Mouse (Mus musculus): ENCODE results near the gene Olfr281. TPM values are rescaled to one million over a fixed set of nuclear protein-coding genes. Genes with fewer than 3 reads are reported as not detected.
"Not testable (repeated sequence)": the region's sequence is repeated elsewhere in the genome, so short reads cannot be mapped to it uniquely, and the experiment has no call there.

Gene Olfr281
- polyA plus RNA-seq, 1 experiment from 2014 or later, result not detected

DNA sequence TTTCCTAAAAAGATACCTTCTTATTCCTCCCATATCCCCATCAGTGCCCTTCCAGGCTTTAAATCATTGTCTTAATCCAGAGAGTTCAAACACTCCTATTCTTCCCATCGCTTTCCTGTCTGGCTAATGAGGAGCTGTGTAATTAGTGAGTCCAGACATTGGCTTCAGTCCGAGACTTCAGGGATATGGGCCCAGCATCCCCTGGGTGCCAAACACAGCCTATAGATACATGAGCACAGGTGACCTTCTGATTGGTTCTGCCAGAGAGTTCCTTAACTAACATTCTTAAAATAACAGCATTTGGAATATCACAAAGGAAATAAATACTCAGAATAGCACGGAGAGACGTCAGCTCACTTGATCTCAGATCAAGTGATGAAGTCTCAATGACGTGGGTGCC, 21.5 kb upstream of the Olfr281 start, which contains the start of gene Olfr282:
Gene Olfr282 (plus strand): TSS at position 301 of the 400 bp plus-strand sequence.
- H3K27ac ChIP-seq (replicated peaks); H3K9ac ChIP-seq; ATAC-seq (ENCODE audit: insufficient read depth); H3K4me2 ChIP-seq; H3K4me3 ChIP-seq (replicated peaks); H3K36me3 ChIP-seq (replicated peaks); H3K9me3 ChIP-seq (replicated peaks); H3K4me1 ChIP-seq (replicated peaks); H3K27me3 ChIP-seq: not testable (repeated sequence)
- 63% methylated on average over 5 of the region's 5 CpGs for WGBS (ENCODE audit: insufficient replicate concordance)

- no peaks in the 10 kb centered on the region for H3K36me3 ChIP-seq (replicated peaks)
- no peaks in the 10 kb centered on the region for H3K9me3 ChIP-seq (replicated peaks)
- H3K27me3 ChIP-seq, result no peaks in the 10 kb centered on the region
- no peak overlapping the region for H3K27ac ChIP-seq (replicated peaks)
- ATAC-seq (ENCODE audit: insufficient read depth), result no peak
- no peak overlapping the region for H3K9ac ChIP-seq
- no peak overlapping the region for H3K4me3 ChIP-seq (replicated peaks)
- 61% methylated on average over 3 of the region's 3 CpGs for WGBS (ENCODE audit: insufficient replicate concordance)
- H3K4me2 ChIP-seq, result no peak overlapping the region
- no peaks in the 10 kb centered on the region for H3K4me1 ChIP-seq (replicated peaks)
Observed at GRCm38 (mm10) chr15:98444561-98444960, 7.8 kb upstream of the Olfr281 start.

DNA sequence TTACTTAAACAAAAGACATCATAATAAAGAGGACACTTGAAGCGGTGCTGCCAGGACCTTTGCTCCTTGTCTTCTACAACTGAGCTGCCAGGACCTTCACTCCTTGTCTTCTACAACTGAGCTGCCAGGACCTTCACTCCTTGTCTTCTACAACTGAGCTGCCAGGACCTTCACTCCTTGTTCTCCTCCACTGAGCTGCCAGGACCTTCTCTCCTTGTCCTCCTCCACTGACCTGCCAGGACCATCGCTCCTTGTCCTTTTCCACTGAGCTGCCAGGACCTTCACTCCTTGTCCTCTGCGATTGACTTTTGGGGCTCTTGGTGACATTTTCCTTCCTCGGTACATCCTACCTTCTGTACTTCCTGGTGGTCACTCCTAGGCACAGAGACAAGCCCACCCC, 3.9 kb upstream of the Olfr281 start:
- Histone ChIP-seq H3K4me3 (replicated peaks) (no peak overlapping the region), H3K27me3 (no peaks in the 10 kb centered on the region), H3K36me3 (replicated peaks) (no peaks in the 10 kb centered on the region), H3K9me3 (replicated peaks) (no peaks in the 10 kb centered on the region), H3K4me2 (no peak overlapping the region), H3K4me1 (replicated peaks) (no peaks in the 10 kb centered on the region), H3K27ac (replicated peaks) (no peak overlapping the region), H3K9ac (no peak overlapping the region)
- 56% methylated on average over 4 of the region's 4 CpGs for WGBS (ENCODE audit: insufficient replicate concordance)
- ATAC-seq (ENCODE audit: insufficient read depth), result no peak

GRCm38 (mm10) chr15:98469596-98469995, 17.2 kb downstream of the Olfr281 start, which contains the start of gene OR5BS1P:
Gene OR5BS1P (plus strand): TSS chr15:98469896.
- Histone ChIP-seq H3K4me3 (replicated peaks) (no peak within 1 kb of the TSS), H3K9ac (no peak within 1 kb of the TSS), H3K4me1 (replicated peaks) (no peaks in the 10 kb centered on the region), H3K36me3 (replicated peaks) (no peaks in the 10 kb centered on the region), H3K9me3 (replicated peaks) (no peaks in the 10 kb centered on the region), H3K4me2 (no peak within 1 kb of the TSS), H3K27me3 (no peaks in the 10 kb centered on the region), H3K27ac (replicated peaks) (no peak within 1 kb of the TSS)
- ATAC-seq (ENCODE audit: insufficient read depth), result no peak
- WGBS (ENCODE audit: insufficient replicate concordance), result 64% methylated on average over 4 of the region's 4 CpGs

DNA sequence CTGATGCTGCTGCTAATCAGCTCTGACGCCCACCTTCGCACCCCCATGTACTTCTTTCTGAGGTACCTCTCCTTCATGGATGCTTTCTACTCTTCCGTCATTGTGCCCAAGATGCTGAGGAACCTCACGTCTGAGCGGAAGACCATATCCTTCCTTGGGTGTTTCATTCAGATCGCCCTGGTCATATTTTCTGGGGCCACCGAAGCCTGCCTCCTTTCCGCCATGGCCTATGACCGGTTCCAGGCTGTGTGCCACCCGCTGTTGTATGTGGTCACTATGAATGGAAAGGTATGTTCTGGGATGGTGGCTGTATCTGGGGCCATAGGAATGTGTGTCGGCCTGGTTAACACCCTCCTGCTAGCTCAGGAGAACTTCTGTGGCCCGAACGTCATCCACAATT, 19.2 kb downstream of the Olfr281 start:
- H3K4me1 ChIP-seq (replicated peaks), result no peaks in the 10 kb centered on the region
- H3K9me3 ChIP-seq (replicated peaks), result no peaks in the 10 kb centered on the region
- no peaks in the 10 kb centered on the region for H3K36me3 ChIP-seq (replicated peaks)
- WGBS (ENCODE audit: insufficient replicate concordance), result 76% methylated on average over 13 of the region's 13 CpGs
- H3K4me3 ChIP-seq (replicated peaks), result no peak overlapping the region
- no peak overlapping the region for H3K9ac ChIP-seq
- no peak for ATAC-seq (ENCODE audit: insufficient read depth)
- H3K27ac ChIP-seq (replicated peaks), result no peak overlapping the region
- H3K27me3 ChIP-seq, result no peaks in the 10 kb centered on the region
- no peak overlapping the region for H3K4me2 ChIP-seq

DNA sequence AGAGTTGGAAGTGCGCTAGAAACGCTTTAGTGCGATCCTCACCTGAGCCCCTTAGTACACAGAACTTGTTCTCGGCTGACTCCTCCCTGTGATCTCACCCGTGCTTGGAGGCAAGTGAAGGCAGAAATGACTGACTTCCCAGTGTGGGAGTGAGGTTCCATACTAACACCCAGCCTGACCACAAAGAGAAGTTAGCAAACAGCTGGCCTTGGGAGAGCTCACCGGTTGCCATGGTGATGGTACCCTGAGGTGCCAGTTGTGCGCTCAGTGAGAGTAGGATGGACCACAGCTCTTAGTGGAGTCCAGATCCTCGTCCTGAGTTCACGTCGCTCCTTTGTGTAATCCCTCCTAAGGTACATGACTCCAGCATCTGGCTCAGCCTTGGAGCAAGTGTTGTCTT, 22.6 kb downstream of the Olfr281 start:
- Histone ChIP-seq H3K36me3 (replicated peaks) (no peaks in the 10 kb centered on the region), H3K4me1 (replicated peaks) (no peaks in the 10 kb centered on the region), H3K4me2 (no peak overlapping the region), H3K27me3 (no peaks in the 10 kb centered on the region), H3K4me3 (replicated peaks) (no peak overlapping the region), H3K27ac (replicated peaks) (no peak overlapping the region), H3K9me3 (replicated peaks) (no peaks in the 10 kb centered on the region), H3K9ac (no peak overlapping the region)
- ATAC-seq (ENCODE audit: insufficient read depth), result no peak
- WGBS (ENCODE audit: insufficient replicate concordance), result 67% methylated on average over 10 of the region's 10 CpGs

DNA sequence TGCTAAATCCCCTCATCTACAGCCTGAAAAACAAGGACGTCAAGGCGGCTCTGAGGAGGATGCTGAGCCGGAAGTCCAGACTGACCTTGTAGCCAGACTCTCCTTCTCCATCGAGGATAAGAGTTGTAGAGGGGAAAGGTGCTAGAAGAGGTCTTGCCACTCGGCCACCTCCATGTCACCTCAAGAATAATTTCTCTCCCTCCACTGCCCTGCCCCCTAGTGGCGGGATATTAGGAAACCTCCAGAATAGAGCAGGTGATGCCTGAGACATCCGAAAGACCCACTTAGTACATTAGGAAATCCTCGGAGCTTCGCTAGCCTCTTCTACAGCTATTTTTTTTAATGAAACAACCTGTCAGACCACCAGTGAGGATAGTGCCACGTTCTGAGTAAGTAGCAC, 23.0 kb downstream of the Olfr281 start:
- no peaks in the 10 kb centered on the region for H3K27me3 ChIP-seq
- WGBS (ENCODE audit: insufficient replicate concordance), result 41% methylated on average over 10 of the region's 10 CpGs
- H3K4me2 ChIP-seq, result no peak overlapping the region
- H3K9me3 ChIP-seq (replicated peaks), result no peaks in the 10 kb centered on the region
- no peaks in the 10 kb centered on the region for H3K4me1 ChIP-seq (replicated peaks)
- no peaks in the 10 kb centered on the region for H3K36me3 ChIP-seq (replicated peaks)
- H3K4me3 ChIP-seq (replicated peaks), result no peak overlapping the region
- no peak for ATAC-seq (ENCODE audit: insufficient read depth)
- H3K9ac ChIP-seq, result no peak overlapping the region
- H3K27ac ChIP-seq (replicated peaks), result no peak overlapping the region

DNA sequence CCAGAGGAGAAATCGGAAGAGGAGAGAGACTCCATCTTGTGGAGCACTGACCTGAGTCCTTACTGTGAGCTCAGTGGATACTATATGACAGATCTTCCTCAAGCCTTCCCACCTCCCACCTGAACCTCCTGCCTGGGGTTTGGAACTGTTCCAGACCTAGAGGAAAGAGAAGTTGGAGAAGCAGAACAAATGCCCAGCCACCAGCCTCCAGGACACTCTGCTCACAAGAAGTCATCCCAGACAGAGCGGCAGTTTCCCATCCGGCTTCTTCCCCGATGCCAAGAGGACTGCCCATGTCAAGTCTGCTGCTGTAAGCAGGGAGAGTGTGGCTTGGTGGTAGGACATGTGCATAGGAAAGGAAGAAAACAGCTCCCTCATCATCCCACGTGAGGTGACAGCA, 23.9 kb downstream of the Olfr281 start:
- H3K27me3 ChIP-seq, result no peaks in the 10 kb centered on the region
- WGBS (ENCODE audit: insufficient replicate concordance), result 68% methylated on average over 5 of the region's 5 CpGs

DNA sequence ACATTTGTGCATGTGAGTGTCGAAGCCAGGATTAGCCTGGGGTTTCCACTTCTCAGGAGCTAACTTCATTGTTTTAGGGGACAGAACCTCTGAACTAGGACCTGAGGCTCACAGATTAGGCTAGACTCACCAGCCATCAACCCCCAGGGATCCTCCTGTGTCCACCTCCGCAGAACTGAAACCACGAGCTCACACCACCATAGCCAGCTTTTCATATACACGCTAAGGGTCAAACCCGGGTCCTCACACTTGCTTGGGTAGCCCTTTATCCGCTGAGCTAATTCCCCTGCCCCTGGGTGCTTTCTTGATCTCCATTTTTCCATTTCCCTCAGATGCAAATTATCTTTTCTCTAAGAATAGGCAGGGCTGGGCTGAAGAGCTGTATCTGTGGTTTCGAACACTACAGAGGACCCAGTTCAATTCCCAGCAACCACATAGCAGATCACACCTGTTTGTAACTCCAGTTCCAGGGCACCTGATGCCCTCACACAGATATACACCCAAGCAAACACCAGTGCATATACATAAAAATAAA, 27.2 kb downstream of the Olfr281 start:
- Histone ChIP-seq H3K9ac (no peak overlapping the region), H3K9me3 (replicated peaks) (no peaks in the 10 kb centered on the region), H3K4me1 (replicated peaks) (no peaks in the 10 kb centered on the region), H3K36me3 (replicated peaks) (no peaks in the 10 kb centered on the region), H3K27me3 (no peaks in the 10 kb centered on the region), H3K4me2 (no peak overlapping the region), H3K4me3 (replicated peaks) (no peak overlapping the region), H3K27ac (replicated peaks) (no peak overlapping the region)
- 58% methylated on average over 7 of the region's 7 CpGs for WGBS (ENCODE audit: insufficient replicate concordance)
- ATAC-seq (ENCODE audit: insufficient read depth), result no peak

More for the DNA sequence above, 23.9 kb downstream of the Olfr281 start:
- ATAC-seq (ENCODE audit: insufficient read depth), result no peak
- Histone ChIP-seq H3K9me3 (replicated peaks) (no peaks in the 10 kb centered on the region), H3K4me3 (replicated peaks) (no peak overlapping the region), H3K9ac (no peak overlapping the region), H3K4me1 (replicated peaks) (no peaks in the 10 kb centered on the region), H3K4me2 (no peak overlapping the region), H3K36me3 (replicated peaks) (no peaks in the 10 kb centered on the region), H3K27ac (replicated peaks) (no peak overlapping the region)

- no peaks in the 10 kb centered on the region for H3K36me3 ChIP-seq (replicated peaks)
- no peaks in the 10 kb centered on the region for H3K4me1 ChIP-seq (replicated peaks)
- 48% methylated on average over 3 of the region's 3 CpGs for WGBS (ENCODE audit: insufficient replicate concordance)
- no peak within 1 kb of the TSS for H3K4me2 ChIP-seq
- H3K9me3 ChIP-seq (replicated peaks), result no peaks in the 10 kb centered on the region
- H3K9ac ChIP-seq, result no peak within 1 kb of the TSS
- no peak within 1 kb of the TSS for H3K4me3 ChIP-seq (replicated peaks)
- no peaks in the 10 kb centered on the region for H3K27me3 ChIP-seq
- H3K27ac ChIP-seq (replicated peaks), result no peak within 1 kb of the TSS
- ATAC-seq (ENCODE audit: insufficient read depth), result no peak
Observed at GRCm38 (mm10) chr15:98482701-98483100, 30.3 kb downstream of the Olfr281 start, which contains the start of gene Lalba. Gene Lalba (minus strand): TSS chr15:98482721.

- WGBS (ENCODE audit: insufficient replicate concordance), result 31% methylated on average over 18 of the region's 18 CpGs
- no peak for ATAC-seq (ENCODE audit: insufficient read depth)
Observed at GRCm38 (mm10) chr15:98483907-98484886, 31.8 kb downstream of the Olfr281 start.

More at GRCm38 (mm10) chr15:98483907-98484886, 31.8 kb downstream of the Olfr281 start:
- H3K9ac ChIP-seq, result no peak overlapping the region
- no peaks in the 10 kb centered on the region for H3K9me3 ChIP-seq (replicated peaks)
- no peaks in the 10 kb centered on the region for H3K4me1 ChIP-seq (replicated peaks)
- no peak overlapping the region for H3K27ac ChIP-seq (replicated peaks)
- no peaks in the 10 kb centered on the region for H3K27me3 ChIP-seq
- no peaks in the 10 kb centered on the region for H3K36me3 ChIP-seq (replicated peaks)
- H3K4me2 ChIP-seq, result no peak overlapping the region
- H3K4me3 ChIP-seq (replicated peaks), result no peak overlapping the region

Measured in liver, embryonic 15.5 days (tissue).